Mouse (Mus musculus) gastrocnemius, postnatal 25 days (tissue): ENCODE data around the gene Aven. TPM values are rescaled to one million over a fixed set of nuclear protein-coding genes. Genes with fewer than 3 reads are reported as not detected.

Experiments
- DNase-seq: peaks from one replicate; pipeline ENCODE4 v3.0.0; 2022
- total RNA-seq, 2 experiments: library from RNA; stranded (reverse); gene quantifications; 1 replicate in 1 of 2; 2 replicates in 1 of 2; pipeline ENCODE4 v1.2.3; 2021

Aven gene
- total RNA-seq, 2 experiments from 2014 or later = 14.6 to 19.2 TPM

GRCm38 (mm10) chr2:112557453-112557852, 64.7 kb downstream of the Aven start:
- no peak for DNase-seq

- no peak for DNase-seq
Observed at GRCm38 (mm10) chr2:112561549-112561948, 68.8 kb downstream of the Aven start.

- DNase-seq = no peak
Observed at GRCm38 (mm10) chr2:112565060-112565459, 72.3 kb downstream of the Aven start.

GRCm38 (mm10) chr2:112566290-112567085, 73.7 kb downstream of the Aven start:
- DNase-seq = no peak

GRCm38 (mm10) chr2:112567786-112568185, 75.0 kb downstream of the Aven start:
- DNase-seq = no peak

- DNase-seq = no peak
Observed at GRCm38 (mm10) chr2:112590985-112591384, 98.2 kb downstream of the Aven start.

- DNase-seq = no peak
Observed at GRCm38 (mm10) chr2:112591451-112591871, 98.7 kb downstream of the Aven start.

- no peak for DNase-seq
Observed at GRCm38 (mm10) chr2:112593322-112593721, 100.6 kb downstream of the Aven start.

- DNase-seq = no peak
Observed at GRCm38 (mm10) chr2:112593781-112594180, 101.0 kb downstream of the Aven start.

- DNase-seq = no peak
Observed at GRCm38 (mm10) chr2:112595807-112596206, 103.0 kb downstream of the Aven start.

GRCm38 (mm10) chr2:112596415-112596814, 103.7 kb downstream of the Aven start:
- no peak for DNase-seq

GRCm38 (mm10) chr2:112597064-112597463, 104.3 kb downstream of the Aven start:
- DNase-seq = no peak

GRCm38 (mm10) chr2:112600222-112600621, 107.5 kb downstream of the Aven start:
- no peak for DNase-seq

- no peak for DNase-seq
Observed at GRCm38 (mm10) chr2:112602487-112602886, 109.7 kb downstream of the Aven start.

- DNase-seq = no peak
Observed at GRCm38 (mm10) chr2:112606536-112606935, 113.8 kb downstream of the Aven start.

GRCm38 (mm10) chr2:112612628-112613027, 119.9 kb downstream of the Aven start:
- no peak for DNase-seq

- DNase-seq = no peak
Observed at GRCm38 (mm10) chr2:112614375-112614774, 121.6 kb downstream of the Aven start.

- DNase-seq = no peak
Observed at GRCm38 (mm10) chr2:112617206-112617605, 124.4 kb downstream of the Aven start.

GRCm38 (mm10) chr2:112625156-112625555, 132.4 kb downstream of the Aven start:
- no peak for DNase-seq

- DNase-seq = no peak
Observed at GRCm38 (mm10) chr2:112630669-112631068, 137.9 kb downstream of the Aven start.

GRCm38 (mm10) chr2:112632536-112632935, 139.8 kb downstream of the Aven start:
- no peak for DNase-seq

- peak; percentile 16 for DNase-seq
Observed at GRCm38 (mm10) chr2:112637206-112637605, 144.4 kb downstream of the Aven start.

GRCm38 (mm10) chr2:112653836-112654235, 161.1 kb downstream of the Aven start:
- no peak for DNase-seq

GRCm38 (mm10) chr2:112656131-112656530, 163.4 kb downstream of the Aven start:
- DNase-seq = no peak
